Mouse (Mus musculus) spleen, postnatal 14 days (tissue): ENCODE data around the gene Col17a1.

Source experiments
- DNase-seq, 2 experiments: peaks; one replicate each; pipeline ENCODE4 v3.0.0; 2021 to 2022; ENCODE audit warnings: low spot score in 2 of 2

Col17a1 gene

GRCm38 (mm10) chr19:47668399-47668798 is 23.5 kb downstream of the Col17a1 start:
- no peak for DNase-seq

GRCm38 (mm10) chr19:47667601-47668000 is 24.3 kb downstream of the Col17a1 start:
- DNase-seq, result no peak

GRCm38 (mm10) chr19:47659765-47660408 is 32.0 kb downstream of the Col17a1 start:
- no peak for DNase-seq

DNA sequence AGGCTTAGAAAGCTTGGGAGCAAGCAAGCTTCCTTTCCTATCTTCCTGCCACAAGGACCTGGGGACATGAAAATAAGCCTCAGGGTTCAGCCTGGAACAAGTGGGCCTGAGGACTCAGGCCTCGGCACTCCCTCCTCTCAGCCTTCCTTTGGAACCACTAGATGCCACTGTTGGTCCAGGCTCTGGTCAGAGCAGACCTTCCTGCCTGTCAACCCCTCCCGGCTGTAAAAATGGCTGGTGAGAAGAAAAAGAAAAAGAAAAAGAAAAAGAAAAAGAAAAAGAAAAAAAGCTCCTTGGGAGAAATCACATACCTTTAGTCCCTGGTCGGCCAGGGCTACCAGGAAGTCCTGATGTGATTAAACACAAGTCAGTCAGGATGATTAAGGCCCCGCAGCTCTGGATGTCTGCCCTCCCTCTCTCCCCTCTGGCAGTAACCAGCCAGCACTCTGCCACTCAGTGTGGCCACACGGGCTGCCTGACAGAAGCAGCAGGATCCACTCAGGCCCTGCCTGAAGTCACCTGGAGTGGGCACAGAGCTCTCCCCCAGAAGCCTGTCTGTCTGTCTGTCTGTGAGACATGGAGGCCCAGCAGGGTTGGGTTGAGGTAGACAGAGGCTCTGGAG is 32.9 kb downstream of the Col17a1 start:
- DNase-seq, result no peak

- no peak for DNase-seq
These were observed 37.0 kb downstream of the Col17a1 start for GRCm38 (mm10) chr19:47654896-47655295.

DNA sequence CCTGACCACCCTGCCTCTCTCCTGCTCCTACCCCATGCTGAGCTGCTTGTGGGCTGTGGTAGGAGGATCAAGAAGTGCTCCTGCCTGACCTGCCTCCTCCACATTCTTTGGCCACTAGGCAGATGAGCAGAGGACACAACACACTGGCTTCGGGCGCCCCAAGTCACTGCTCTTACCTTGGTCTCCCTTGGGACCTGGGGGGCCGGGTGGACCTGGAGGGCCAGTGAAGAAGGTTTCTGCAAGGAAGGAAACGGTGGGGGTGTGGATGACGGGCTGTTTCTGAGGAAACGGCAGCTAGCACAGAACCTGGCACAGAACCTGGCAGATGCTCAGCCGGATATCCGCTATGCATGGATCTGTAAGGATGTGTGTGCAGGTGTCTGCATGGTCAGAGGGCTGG is 38.7 kb downstream of the Col17a1 start:
- no peak for DNase-seq

DNA sequence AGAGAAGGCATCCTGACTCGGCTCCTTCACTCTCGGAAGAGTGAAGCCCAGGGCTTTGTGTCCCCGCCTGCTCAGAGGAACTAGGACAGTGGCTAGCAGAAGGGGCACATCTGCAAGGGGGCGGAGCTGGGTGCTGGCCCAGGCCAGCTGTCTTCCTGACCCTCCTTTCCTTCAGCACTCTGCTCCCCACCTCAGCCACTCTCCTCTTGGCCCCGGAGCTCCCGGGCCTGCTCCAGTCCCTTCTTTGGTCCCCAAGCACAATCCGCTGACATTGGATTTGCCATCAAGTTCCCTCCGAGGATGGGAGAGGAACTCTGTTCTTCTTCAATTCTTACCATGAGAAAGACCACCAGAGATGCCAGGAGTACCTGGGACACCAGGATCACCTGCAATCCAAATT is 39.6 kb downstream of the Col17a1 start:
- no peak for DNase-seq

DNA sequence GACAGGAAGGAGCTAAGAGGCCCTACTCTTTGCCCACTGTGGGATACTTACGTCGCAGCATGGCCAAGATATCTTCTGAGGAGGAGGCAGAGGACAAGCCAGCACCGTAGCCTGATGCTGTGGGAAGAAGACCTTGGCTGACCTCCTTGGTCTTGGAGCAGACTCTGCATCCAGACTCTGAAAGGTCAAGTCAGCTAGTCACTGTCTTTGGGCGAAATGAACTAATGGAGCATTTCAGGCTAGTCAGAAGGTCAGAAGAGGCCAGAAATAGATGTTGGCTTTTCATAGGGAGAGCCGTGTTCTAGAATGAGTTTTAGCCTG is 40.8 kb downstream of the Col17a1 start:
- no peak for DNase-seq

- DNase-seq, result no peak
These were observed 41.3 kb downstream of the Col17a1 start for GRCm38 (mm10) chr19:47650366-47651159.

- no peak for DNase-seq
These were observed 42.8 kb downstream of the Col17a1 start for GRCm38 (mm10) chr19:47649071-47649470.

DNA sequence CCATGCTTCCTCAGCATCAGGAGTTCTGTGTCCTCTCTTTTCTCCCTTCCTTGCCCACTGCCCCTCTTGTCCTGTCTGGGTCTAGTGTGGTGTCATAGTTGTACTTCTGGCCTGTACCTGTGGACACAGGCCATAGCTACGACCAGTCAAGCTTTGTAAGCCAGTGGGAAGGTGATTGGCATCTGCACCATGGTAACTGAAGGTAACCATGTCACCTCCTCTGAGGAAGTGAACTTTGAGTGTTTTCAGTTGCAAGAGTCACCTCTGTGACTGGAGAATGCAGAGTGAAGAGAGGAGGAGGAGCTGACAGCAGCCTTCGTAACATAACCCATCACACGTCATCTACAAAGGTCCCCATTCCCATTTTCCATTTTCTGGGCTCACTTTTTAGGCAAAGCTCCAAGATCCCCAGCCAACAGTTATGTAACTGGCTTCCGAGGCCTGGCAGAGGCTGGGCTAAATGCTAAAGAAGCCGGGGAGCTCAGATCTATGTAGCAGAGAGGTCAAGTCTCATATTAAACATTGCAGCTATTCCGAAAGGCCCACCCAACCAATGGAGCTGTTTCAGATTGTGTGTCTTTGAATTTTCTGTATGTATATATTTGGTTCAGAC is 45.3 kb downstream of the Col17a1 start:
- no peak for DNase-seq

GRCm38 (mm10) chr19:47645583-47645982 is 46.3 kb downstream of the Col17a1 start:
- DNase-seq, result no peak

GRCm38 (mm10) chr19:47643910-47644309 is 48.0 kb downstream of the Col17a1 start:
- DNase-seq, result no peak

GRCm38 (mm10) chr19:47635380-47635779 is 56.5 kb downstream of the Col17a1 start:
- DNase-seq, result no peak

- no peak for DNase-seq
These were observed 60.1 kb downstream of the Col17a1 start for GRCm38 (mm10) chr19:47631799-47632198.

GRCm38 (mm10) chr19:47630381-47630780 is 61.5 kb downstream of the Col17a1 start:
- DNase-seq, result no peak

GRCm38 (mm10) chr19:47629068-47629467 is 62.8 kb downstream of the Col17a1 start:
- no peak for DNase-seq

DNA sequence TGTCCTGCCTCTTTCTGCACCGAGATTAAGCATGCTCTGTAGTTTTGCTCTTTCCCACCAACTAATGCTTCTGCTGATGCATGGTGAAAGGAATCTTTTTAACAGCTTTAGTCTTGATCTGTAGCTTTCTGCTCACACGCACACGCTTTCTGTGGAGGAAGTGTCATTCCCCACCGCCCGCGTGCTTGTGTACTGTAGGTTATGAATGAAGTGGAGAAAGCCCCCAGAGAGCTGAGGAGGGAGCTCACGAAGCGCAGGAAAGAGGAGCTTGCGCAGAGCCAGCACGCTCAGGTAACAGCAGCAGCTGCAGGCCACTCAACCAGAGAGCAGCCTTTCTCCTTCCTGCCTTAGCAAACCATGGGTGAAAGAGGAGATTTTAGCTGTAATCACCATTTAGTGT is 64.4 kb downstream of the Col17a1 start:
- no peak for DNase-seq

- no peak for DNase-seq
These were observed 66.8 kb downstream of the Col17a1 start for GRCm38 (mm10) chr19:47624940-47625711.

DNA sequence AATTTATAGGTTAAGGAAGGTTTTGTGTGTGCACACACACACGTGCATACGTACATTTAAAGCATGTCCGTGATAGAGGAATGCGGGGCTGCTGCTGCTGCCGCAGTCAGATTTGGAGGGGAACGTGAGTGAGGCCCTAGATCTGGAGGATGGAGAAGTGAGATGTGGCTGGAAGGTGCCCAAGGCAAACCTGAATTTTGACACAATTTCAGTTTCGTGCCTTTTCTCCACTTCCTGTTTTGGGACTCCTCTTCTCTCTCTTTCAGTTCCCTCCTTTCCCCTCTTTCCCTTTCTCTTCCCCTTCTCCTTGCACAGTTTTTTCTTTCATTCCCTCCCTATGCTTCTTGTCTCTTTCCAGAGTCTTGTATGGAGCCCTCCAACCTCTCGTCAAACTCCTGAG is 70.4 kb downstream of the Col17a1 start:
- DNase-seq, result no peak

GRCm38 (mm10) chr19:47613442-47613841 is 78.5 kb downstream of the Col17a1 start:
- no peak for DNase-seq

DNA sequence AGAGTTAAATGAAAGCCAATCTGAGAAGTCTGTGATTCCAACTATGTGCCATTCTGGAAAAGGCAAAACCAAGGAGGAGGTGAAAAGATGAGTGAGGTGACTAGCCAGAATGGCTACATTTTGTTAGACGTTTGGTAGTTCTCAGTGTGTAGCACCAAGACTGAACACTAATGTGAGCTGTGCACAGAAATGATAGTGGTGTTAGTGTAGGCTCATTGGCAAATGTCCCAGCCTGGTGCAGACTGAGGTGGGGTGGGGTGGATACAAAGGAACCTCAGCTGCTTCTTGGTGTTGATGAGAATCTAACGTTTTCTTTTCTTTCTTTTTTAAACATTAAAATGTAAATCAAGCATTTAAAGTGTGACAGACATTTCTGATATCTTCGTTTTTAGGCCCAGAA is 83.4 kb downstream of the Col17a1 start:
- DNase-seq, result no peak
